Mouse (Mus musculus) MEL (cell line): ENCODE measurements around the gene Adgrb3.

Experiments
- CTCF ChIP-seq, 3 experiments: IDR thresholded peaks in 2 of 3; conservative IDR thresholded peaks in 1 of 3; 2 replicates each; pipeline ENCODE4 v1.5.1; 2011 to 2012; ENCODE audit warnings: low read length in 3 of 3, low read depth in 2 of 3, mild to moderate bottlenecking in 2 of 3, improper control_type of control experiment in 1 of 3, inconsistent platforms in 1 of 3, mixed read lengths in 1 of 3, moderate library complexity in 1 of 3; ENCODE audit not compliant: control insufficient read depth in 1 of 3, insufficient read depth in 1 of 3, poor library complexity in 1 of 3, severe bottlenecking in 1 of 3
- MAX ChIP-seq: IDR thresholded peaks from 2 replicates; pipeline ENCODE4 v1.6.1; 2011; ENCODE audit warnings: low read length, improper control_type of control experiment
- MYC ChIP-seq: IDR thresholded peaks from 2 replicates; pipeline ENCODE4 v1.6.1; 2011; ENCODE audit warnings: low read depth, mild to moderate bottlenecking, low read length, improper control_type of control experiment, moderate library complexity
- ZMIZ1 ChIP-seq: IDR thresholded peaks from 2 replicates; pipeline ENCODE4 v1.6.1; 2012; ENCODE audit warnings: low read depth, mild to moderate bottlenecking, inconsistent platforms, low read length, improper control_type of control experiment, moderate library complexity

- no peak for TF ChIP-seq ZMIZ1
- no peak for TF ChIP-seq CTCF (IDR thresholded peaks at IDR 0.05 in 2 of 3, conservative IDR thresholded peaks at IDR 0.05 in 1 of 3; ENCODE audit: control insufficient read depth in 1 of 3, insufficient read depth in 1 of 3, low read depth in 2 of 3, low read length in 3 of 3, poor library complexity in 1 of 3, severe bottlenecking in 1 of 3)
- no peak for TF ChIP-seq MYC
- no peak for TF ChIP-seq MAX
Measured at GRCm38 (mm10) chr1:25364186-25364585, 465.3 kb downstream of the Adgrb3 start.
